Mouse (Mus musculus) hindbrain, embryonic 15.5 days (tissue): ENCODE measurements around the gene Chst11. TPM values are rescaled to one million over a fixed set of nuclear protein-coding genes. Genes with fewer than 3 reads are reported as not detected.
A peak's percentile ranks its signal among the peaks of the same experiment; 100 is the strongest.

Experiments used
- ATAC-seq: fragments of 200-750 bp; cut with Nextera tagmentation; 2 replicates; pipeline ENCODE4 v1.8.0; 2017; ENCODE audit warnings: low read depth, moderate number of reproducible peaks, moderate TSS enrichment; ENCODE audit not compliant: low FRiP score
- H3K27ac ChIP-seq: fragments of 300-500 bp; sonication (generic); replicated peaks from 2 replicates; pipeline ENCODE4 v1.5.1; 2015; ENCODE audit warnings: mild to moderate bottlenecking, inconsistent platforms
- H3K27me3 ChIP-seq: fragments of 300-500 bp; sonication (generic); 2 replicates; pipeline ENCODE4 v1.6.1; 2015; ENCODE audit warnings: control low read depth, inconsistent platforms
- H3K36me3 ChIP-seq: fragments of 300-500 bp; sonication (generic); 2 replicates; pipeline ENCODE4 v1.6.1; 2015; ENCODE audit warnings: control low read depth, inconsistent platforms
- H3K4me1 ChIP-seq: fragments of 300-500 bp; sonication (generic); replicated peaks from 2 replicates; pipeline ENCODE4 v1.6.1; 2015; ENCODE audit warnings: control low read depth, inconsistent platforms
- H3K4me2 ChIP-seq: fragments of 300-500 bp; sonication (generic); 2 replicates; pipeline ENCODE4 v1.6.1; 2015; ENCODE audit warnings: moderate library complexity, mild to moderate bottlenecking, inconsistent platforms
- H3K4me3 ChIP-seq: fragments of 300-500 bp; sonication (generic); 2 replicates; pipeline ENCODE4 v1.5.1; 2015; ENCODE audit warnings: mild to moderate bottlenecking, inconsistent platforms
- H3K9ac ChIP-seq: fragments of 300-500 bp; sonication (generic); 2 replicates; pipeline ENCODE4 v1.6.1; 2015; ENCODE audit warnings: inconsistent platforms
- H3K9me3 ChIP-seq: fragments of 300-500 bp; sonication (generic); 2 replicates; pipeline ENCODE4 v1.6.1; 2016; ENCODE audit warnings: control low read depth, inconsistent platforms
- WGBS: fragments of 180-500 bp; shearing (Covaris S2); methylation state at CpG from one replicate; pipeline ENCODE4 v1.1.7; 2015; 5-methylcytosine and 5-hydroxymethylcytosine counted together
- polyA plus RNA-seq: library from polyadenylated mRNA; unstranded; fragments of >200 nt; fragmentation: Nextera tagmentation; extraction: Ambion mirVana; gene quantifications from 2 replicates; pipeline ENCODE4 v1.2.1, GENCODE M21; 2015

The Chst11 gene
- polyA plus RNA-seq, 1 experiment from 2014 or later: 3.8 TPM

DNA sequence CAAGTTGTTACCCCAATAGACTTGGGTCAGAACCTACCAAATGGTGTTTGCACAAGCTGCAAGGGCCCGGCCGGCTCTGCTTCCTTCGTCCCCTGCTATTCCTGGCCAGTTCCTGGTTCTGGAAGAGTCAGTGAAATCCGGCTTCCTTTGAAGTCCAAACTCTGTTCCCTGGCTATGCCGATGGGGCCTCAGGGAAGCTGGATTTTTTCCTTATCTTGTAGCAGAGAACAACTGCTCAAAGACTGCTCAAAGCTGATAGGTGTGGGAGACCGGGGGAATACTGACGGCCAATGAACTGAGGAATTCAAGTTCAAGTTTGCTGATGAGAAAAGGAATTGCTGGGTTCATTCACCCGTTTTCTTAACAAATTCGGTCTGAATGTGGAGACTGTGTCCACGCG lies 13.7 kb upstream of the Chst11 start:
- H3K9me3 ChIP-seq: no peaks in the 10 kb centered on the region
- no peak overlapping the region for H3K4me2 ChIP-seq
- no peak overlapping the region for H3K9ac ChIP-seq
- 87% methylated on average over 11 of the region's 11 CpGs for WGBS
- no peak for ATAC-seq
- H3K36me3 ChIP-seq: no peaks in the 10 kb centered on the region
- H3K4me1 ChIP-seq: no peaks in the 10 kb centered on the region
- H3K27me3 ChIP-seq: no peaks in the 10 kb centered on the region
- H3K4me3 ChIP-seq: no peak overlapping the region
- no peak overlapping the region for H3K27ac ChIP-seq

- H3K4me1 ChIP-seq: no peaks in the 10 kb centered on the region
- H3K36me3 ChIP-seq: no peaks in the 10 kb centered on the region
- H3K27me3 ChIP-seq: no peaks in the 10 kb centered on the region
- 77% methylated on average over 5 of the region's 5 CpGs for WGBS
- H3K27ac ChIP-seq: no peak overlapping the region
- H3K9me3 ChIP-seq: no peaks in the 10 kb centered on the region
- no peak overlapping the region for H3K9ac ChIP-seq
- no peak overlapping the region for H3K4me3 ChIP-seq
- no peak for ATAC-seq
- H3K4me2 ChIP-seq: no peak overlapping the region
Observed at GRCm38 (mm10) chr10:82974201-82974600, 11.1 kb upstream of the Chst11 start.

DNA sequence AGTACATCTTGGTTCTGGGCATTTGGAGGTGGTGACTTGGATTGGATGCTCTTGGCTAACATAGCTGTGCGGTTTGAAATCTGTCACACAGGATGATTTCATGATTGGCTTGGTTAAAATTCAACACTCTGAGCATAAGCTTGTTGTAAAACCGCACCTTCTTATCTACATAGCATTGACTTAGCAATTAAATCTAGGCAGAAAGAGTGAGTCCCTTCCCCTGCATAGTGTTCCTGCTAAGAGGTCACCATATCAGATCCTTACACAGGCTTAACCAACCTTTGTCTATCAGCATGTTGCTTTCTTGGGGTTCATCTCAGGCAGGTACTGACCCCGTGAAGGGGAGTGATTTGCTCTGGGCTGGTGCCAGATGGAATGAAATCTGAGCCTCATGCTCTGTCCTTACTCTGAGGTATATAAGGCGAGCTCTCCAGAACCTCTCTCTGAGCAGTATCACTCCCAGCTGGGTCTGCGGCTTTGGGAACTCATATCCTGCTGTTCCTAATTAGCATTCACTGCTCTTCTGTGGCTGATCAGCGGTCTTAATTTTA lies 10.6 kb upstream of the Chst11 start:
- H3K4me1 ChIP-seq: no peaks in the 10 kb centered on the region
- WGBS: 62% methylated on average over 6 of the region's 6 CpGs
- no peaks in the 10 kb centered on the region for H3K36me3 ChIP-seq
- H3K27me3 ChIP-seq: no peaks in the 10 kb centered on the region
- no peaks in the 10 kb centered on the region for H3K9me3 ChIP-seq
- H3K4me3 ChIP-seq: no peak overlapping the region
- no peak for ATAC-seq
- H3K9ac ChIP-seq: no peak overlapping the region
- H3K27ac ChIP-seq: no peak overlapping the region
- no peak overlapping the region for H3K4me2 ChIP-seq

DNA sequence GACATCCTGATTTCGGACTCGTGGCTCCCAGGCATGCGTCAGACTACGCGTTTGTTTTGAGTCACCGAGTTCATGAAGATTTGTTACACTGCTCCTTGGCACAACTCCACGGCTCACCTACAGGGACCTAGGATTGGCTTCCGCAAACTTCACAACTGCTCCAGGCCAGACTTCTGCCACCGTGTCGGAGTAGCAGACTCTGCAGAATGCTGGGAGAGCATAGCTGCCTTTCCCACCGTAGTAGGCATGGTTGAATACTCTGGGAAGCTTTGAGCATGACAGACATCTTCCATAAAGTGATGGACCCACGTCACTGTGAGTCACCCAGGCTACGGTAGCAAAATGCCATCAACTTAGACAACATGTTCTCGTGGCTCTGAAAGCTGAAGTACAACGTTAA lies 9.5 kb upstream of the Chst11 start:
- no peak overlapping the region for H3K27ac ChIP-seq
- 84% methylated on average over 15 of the region's 15 CpGs for WGBS
- ATAC-seq: no peak
- no peaks in the 10 kb centered on the region for H3K4me1 ChIP-seq
- no peaks in the 10 kb centered on the region for H3K27me3 ChIP-seq
- H3K4me3 ChIP-seq: no peak overlapping the region
- H3K4me2 ChIP-seq: no peak overlapping the region
- H3K9me3 ChIP-seq: no peaks in the 10 kb centered on the region
- H3K9ac ChIP-seq: no peak overlapping the region
- H3K36me3 ChIP-seq: no peaks in the 10 kb centered on the region

- Histone ChIP-seq H3K4me2 (no peak overlapping the region), H3K27me3 (0 out of 2 replicates have a peak, but pooled peaks cover 10% of the 10 kb centered on the region), H3K4me3 (no peak overlapping the region), H3K36me3 (no peaks in the 10 kb centered on the region), H3K9ac (no peak overlapping the region), H3K4me1 (peaks cover 22% of the 10 kb centered on the region), H3K27ac (no peak overlapping the region), H3K9me3 (no peaks in the 10 kb centered on the region)
- ATAC-seq: no peak
- 90% methylated on average over 3 of the region's 3 CpGs for WGBS
Observed at GRCm38 (mm10) chr10:82982286-82982685, 3.0 kb upstream of the Chst11 start.

- peak; percentile 61 for ATAC-seq
- Histone ChIP-seq H3K27me3 (0 out of 2 replicates have a peak, but pooled peaks cover 10% of the 10 kb centered on the region), H3K27ac (peak overlapping the region; percentile 90), H3K36me3 (no peaks in the 10 kb centered on the region), H3K4me2 (peak overlapping the region; percentile 72), H3K9ac (peak overlapping the region; percentile 71), H3K4me3 (peak overlapping the region; percentile 82), H3K9me3 (no peaks in the 10 kb centered on the region), H3K4me1 (peaks cover 45% of the 10 kb centered on the region)
- WGBS: under 1% methylated on average over 32 of the region's 32 CpGs
Observed at GRCm38 (mm10) chr10:82985700-82986131, 418 bp downstream of the Chst11 start.

- Histone ChIP-seq H3K9me3 (no peaks in the 10 kb centered on the region), H3K27ac (peak overlapping the region; percentile 90), H3K4me1 (peaks cover 52% of the 10 kb centered on the region), H3K9ac (peak overlapping the region; percentile 71), H3K36me3 (no peaks in the 10 kb centered on the region), H3K4me3 (peak overlapping the region; percentile 82), H3K27me3 (0 out of 2 replicates have a peak, but pooled peaks cover 10% of the 10 kb centered on the region), H3K4me2 (peak overlapping the region; percentile 72)
- WGBS: 4% methylated on average over 21 of the region's 21 CpGs
- ATAC-seq: no peak
Observed at GRCm38 (mm10) chr10:82986251-82986992, 1.1 kb downstream of the Chst11 start.

DNA sequence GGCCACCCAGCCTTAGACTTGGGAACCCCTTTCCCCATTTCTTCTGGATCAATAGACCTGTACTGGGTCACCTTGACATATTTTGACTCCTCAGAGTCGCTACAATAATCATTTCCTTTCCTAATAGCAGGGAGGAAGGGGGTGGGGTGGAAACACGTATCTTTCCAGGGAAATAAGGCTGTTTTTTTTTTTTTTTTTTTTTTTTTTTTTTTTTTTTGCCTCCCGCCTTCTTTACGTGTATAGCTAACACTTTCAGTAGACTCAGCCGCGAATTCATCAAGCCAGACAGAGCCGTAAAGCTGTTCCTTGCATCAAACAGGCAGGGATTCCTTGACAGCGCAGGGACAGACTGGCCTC lies 1.7 kb downstream of the Chst11 start:
- Histone ChIP-seq H3K4me2 (peak overlapping the region; percentile 72), H3K9me3 (no peaks in the 10 kb centered on the region), H3K9ac (peak overlapping the region; percentile 71), H3K4me1 (peaks cover 55% of the 10 kb centered on the region), H3K36me3 (no peaks in the 10 kb centered on the region), H3K27me3 (0 out of 2 replicates have a peak, but pooled peaks cover 10% of the 10 kb centered on the region), H3K4me3 (peak overlapping the region; percentile 82), H3K27ac (no peak overlapping the region)
- ATAC-seq: no peak
- WGBS: 17% methylated on average over 8 of the region's 8 CpGs

- H3K27me3 ChIP-seq: 0 out of 2 replicates have a peak, but pooled peaks cover 10% of the 10 kb centered on the region
- no peak for ATAC-seq
- no peaks in the 10 kb centered on the region for H3K9me3 ChIP-seq
- WGBS: 42% methylated on average over 4 of the region's 4 CpGs
- peak overlapping the region; percentile 72 for H3K4me2 ChIP-seq
- no peaks in the 10 kb centered on the region for H3K36me3 ChIP-seq
- H3K4me1 ChIP-seq: peaks cover 55% of the 10 kb centered on the region
- peak overlapping the region; percentile 82 for H3K4me3 ChIP-seq
- peak overlapping the region; percentile 71; the same call in 1 of the 2 replicates for H3K9ac ChIP-seq
- no peak overlapping the region for H3K27ac ChIP-seq
Observed at GRCm38 (mm10) chr10:82987394-82987793, 2.1 kb downstream of the Chst11 start.

DNA sequence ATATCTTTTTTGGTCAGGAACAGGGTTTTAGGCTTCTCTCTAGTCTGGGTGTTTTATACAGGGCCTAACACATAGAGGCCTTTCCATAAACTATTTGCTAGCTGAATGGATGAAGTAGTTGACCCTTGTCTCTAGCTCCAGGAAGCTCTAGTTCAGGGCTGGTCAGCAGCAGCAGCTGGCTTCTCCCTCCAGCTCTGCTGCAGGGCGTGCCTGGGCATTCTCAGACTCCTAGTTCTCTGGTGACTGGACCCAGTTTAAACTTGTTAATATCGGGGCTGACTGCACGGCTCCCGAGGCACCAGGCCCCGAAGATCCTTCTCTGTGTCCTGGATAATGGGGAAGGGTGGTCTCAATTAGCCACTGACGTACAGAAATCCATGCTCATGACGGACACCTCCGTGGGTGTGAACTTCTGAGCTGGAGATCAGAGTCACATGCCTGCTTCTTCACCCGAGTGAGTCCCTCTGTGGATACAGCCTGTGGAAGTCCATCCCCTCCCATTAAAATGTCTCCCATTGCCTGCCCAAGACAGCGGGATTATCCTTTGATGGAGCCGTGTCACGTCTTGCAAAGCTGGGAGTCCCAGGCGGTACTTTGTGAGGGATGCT lies 4.2 kb downstream of the Chst11 start:
- Histone ChIP-seq H3K9ac (no peak overlapping the region), H3K9me3 (no peaks in the 10 kb centered on the region), H3K4me3 (no peak overlapping the region), H3K36me3 (no peaks in the 10 kb centered on the region), H3K4me2 (0 out of 2 replicates have a peak overlapping the region, but pooled peaks have one; percentile 3), H3K27me3 (no peaks in the 10 kb centered on the region), H3K4me1 (peaks cover 56% of the 10 kb centered on the region), H3K27ac (no peak overlapping the region)
- ATAC-seq: no peak
- WGBS: 69% methylated on average over 13 of the region's 13 CpGs

DNA sequence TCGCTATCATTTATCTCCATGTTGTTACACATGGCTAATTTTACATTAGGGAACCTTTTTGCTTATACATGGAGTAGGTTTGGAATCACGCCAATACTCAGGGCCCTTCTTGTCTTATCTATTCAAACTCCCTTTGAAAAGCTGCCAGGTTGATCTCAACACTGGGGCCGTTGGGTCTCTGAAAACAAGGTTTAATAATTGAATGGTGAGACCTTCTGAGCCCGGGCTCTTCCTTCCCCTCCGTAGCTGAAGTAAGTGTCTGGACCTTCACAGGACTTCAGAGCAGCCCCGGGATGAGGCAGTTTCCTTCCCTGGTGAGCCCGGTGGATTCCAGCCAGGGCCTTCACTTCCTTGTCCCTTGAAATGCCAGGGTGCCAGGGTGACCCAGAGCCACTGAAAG lies 5.6 kb downstream of the Chst11 start:
- no peaks in the 10 kb centered on the region for H3K36me3 ChIP-seq
- 45% methylated on average over 7 of the region's 7 CpGs for WGBS
- no peak overlapping the region for H3K27ac ChIP-seq
- no peak overlapping the region for H3K4me3 ChIP-seq
- no peak for ATAC-seq
- H3K9me3 ChIP-seq: no peaks in the 10 kb centered on the region
- H3K4me2 ChIP-seq: no peak overlapping the region
- H3K27me3 ChIP-seq: no peaks in the 10 kb centered on the region
- H3K9ac ChIP-seq: no peak overlapping the region
- H3K4me1 ChIP-seq: peaks cover 52% of the 10 kb centered on the region

GRCm38 (mm10) chr10:82991756-82992519 lies 6.6 kb downstream of the Chst11 start:
- no peak overlapping the region for H3K27ac ChIP-seq
- H3K4me1 ChIP-seq: peaks cover 46% of the 10 kb centered on the region
- no peaks in the 10 kb centered on the region for H3K9me3 ChIP-seq
- 44% methylated on average over 10 of the region's 10 CpGs for WGBS
- no peaks in the 10 kb centered on the region for H3K27me3 ChIP-seq
- no peak for ATAC-seq
- no peak overlapping the region for H3K4me2 ChIP-seq
- H3K9ac ChIP-seq: no peak overlapping the region
- H3K36me3 ChIP-seq: no peaks in the 10 kb centered on the region
- H3K4me3 ChIP-seq: no peak overlapping the region
